Mouse (Mus musculus) ES-E14 (cell line): ENCODE measurements around the gene Sds. TPM values are rescaled to one million over a fixed set of nuclear protein-coding genes. Genes with fewer than 3 reads are reported as not detected.

Source experiments
- DNase-seq: peaks from one replicate; pipeline ENCODE4 v3.0.0-alpha.2; 2013; ENCODE audit warnings: low read depth, low spot score
- H3K27ac ChIP-seq: 2 replicates; pipeline ENCODE4 v1.5.1; 2012; ENCODE audit warnings: low read depth, mild to moderate bottlenecking, low read length, moderate library complexity, mixed read lengths; ENCODE audit not compliant: poor library complexity, insufficient read depth, severe bottlenecking
- H3K36me3 ChIP-seq: 2 replicates; pipeline ENCODE4 v1.6.1; 2012; ENCODE audit warnings: mild to moderate bottlenecking, low read length, moderate library complexity, mixed read lengths; ENCODE audit not compliant: control insufficient read depth, poor library complexity, insufficient read depth, severe bottlenecking
- H3K4me1 ChIP-seq, 2 experiments: fragments of 150-350 bp in 1 of 2; sonication (generic) in 1 of 2; 2 replicates each; pipeline ENCODE4 v1.6.1; 2012; ENCODE audit warnings: low read length in 2 of 2, mild to moderate bottlenecking in 1 of 2, mixed read lengths in 1 of 2; ENCODE audit not compliant: control insufficient read depth in 2 of 2, insufficient read depth in 2 of 2, poor library complexity in 1 of 2
- H3K4me3 ChIP-seq, 2 experiments: fragments of 150-350 bp in 1 of 2; sonication (generic) in 1 of 2; 2 replicates each; pipeline ENCODE4 v1.5.1; 2012; ENCODE audit warnings: low read length in 2 of 2, low read depth in 1 of 2, mild to moderate bottlenecking in 1 of 2, mixed read lengths in 1 of 2; ENCODE audit not compliant: insufficient read depth in 1 of 2, poor library complexity in 1 of 2, severe bottlenecking in 1 of 2
- H3K9ac ChIP-seq: 2 replicates; pipeline ENCODE4 v1.6.1; 2012; ENCODE audit warnings: low read depth, mild to moderate bottlenecking, low read length, mixed read lengths; ENCODE audit not compliant: poor library complexity, insufficient read depth, severe bottlenecking
- H3K9me3 ChIP-seq: fragments of 150-350 bp; sonication (generic); 2 replicates; pipeline ENCODE4 v1.6.1; 2012; ENCODE audit warnings: low read depth, mild to moderate bottlenecking, low read length; ENCODE audit not compliant: control insufficient read depth, insufficient read depth
- CHD2 ChIP-seq: IDR thresholded peaks from 2 replicates; pipeline ENCODE4 v1.6.1; 2014; ENCODE audit warnings: mild to moderate bottlenecking, low read depth, low read length, inconsistent platforms
- HCFC1 ChIP-seq: IDR thresholded peaks from 2 replicates; pipeline ENCODE4 v1.6.1; 2012; ENCODE audit warnings: low read length, inconsistent platforms, borderline replicate concordance; ENCODE audit not compliant: insufficient read depth
- MAFK ChIP-seq: IDR thresholded peaks from 2 replicates; pipeline ENCODE4 v1.6.1; 2014; ENCODE audit warnings: mild to moderate bottlenecking, low read depth, low read length, inconsistent platforms; ENCODE audit not compliant: insufficient read depth
- ZC3H11A ChIP-seq: IDR thresholded peaks from 2 replicates; pipeline ENCODE4 v1.6.1; 2012; ENCODE audit warnings: low read depth, mild to moderate bottlenecking, inconsistent platforms, low read length, borderline replicate concordance
- ZNF384 ChIP-seq: IDR thresholded peaks from 2 replicates; pipeline ENCODE4 v1.6.1; 2012; ENCODE audit warnings: low read depth, low read length, inconsistent platforms
- in situ Hi-C, 2 experiments: fragments of 600-800 bp; cut with MboI; formaldehyde crosslinking; loops; one replicate each; pipeline ENCODE4 v1.15.1; 2025; ENCODE audit warnings: low sequenced_read_pairs in 2 of 2, inconsistent platforms in 1 of 2; ENCODE audit not compliant: unreplicated experiment in 2 of 2
- total RNA-seq: library from RNA; depleted of rRNA; stranded (reverse); fragments of 300-350 nt; gene quantifications from 2 replicates; pipeline ENCODE4 v1.2.3, GENCODE M21; 2012

Sds gene
- total RNA-seq, 1 experiment, result 0.22 TPM

- DNase-seq, result no peak
- Histone ChIP-seq H3K36me3 (no peaks in the 10 kb centered on the region), H3K9ac (no peak overlapping the region), H3K27ac (no peak overlapping the region), H3K4me1 (peaks cover 0 to 13% of the 10 kb centered on the region in 2 experiments; a peak in 1 of 4 replicates), H3K4me3 (no peak overlapping the region), H3K9me3 (no peaks in the 10 kb centered on the region)
- in situ Hi-C loops, result loop anchor here (5.0 to 10.0 kb wide), 3 partner anchors 592 to 757 kb away; partner anchors contain the start of gene Tbx3 (in 2 of the 2)
- no peak for TF ChIP-seq CHD2
- no peak for TF ChIP-seq ZNF384
- TF ChIP-seq HCFC1, result no peak
- no peak for TF ChIP-seq ZC3H11A
- TF ChIP-seq MAFK, result no peak
Observed at GRCm38 (mm10) chr5:120429692-120430091, 46.6 kb upstream of the Sds start.

GRCm38 (mm10) chr5:120431001-120431583 lies 45.2 kb upstream of the Sds start:
- Histone ChIP-seq H3K4me1 (peaks cover 0 to 14% of the 10 kb centered on the region in 2 experiments; a peak in 1 of 4 replicates), H3K4me3 (no peak overlapping the region; a peak in 1 of 4 replicates), H3K9ac (no peak overlapping the region), H3K9me3 (no peaks in the 10 kb centered on the region), H3K36me3 (no peaks in the 10 kb centered on the region), H3K27ac (no peak overlapping the region)
- TF ChIP-seq ZNF384 (no peak), ZC3H11A (no peak), MAFK (no peak), HCFC1 (peak; percentile 62), CHD2 (no peak)
- DNase-seq, result no peak
- in situ Hi-C loops, result loop anchor here (5.0 to 10.0 kb wide), 3 partner anchors 594 to 759 kb away; partner anchors contain the start of gene Tbx3 (in 2 of the 2)

- in situ Hi-C loops, result loop anchor here (5.0 to 10.0 kb wide), 3 partner anchors 595 to 760 kb away; partner anchors contain the start of gene Tbx3 (in 2 of the 2)
- no peak within 1 kb of the TSS for H3K9ac ChIP-seq
- H3K36me3 ChIP-seq, result no peaks in the 10 kb centered on the region
- TF ChIP-seq ZC3H11A (no peak), MAFK (no peak), HCFC1 (no peak), ZNF384 (no peak), CHD2 (no peak)
- peaks cover 0 to 9% of the 10 kb centered on the region in 2 experiments; a peak in 1 of 4 replicates for H3K4me1 ChIP-seq
- DNase-seq, result no peak
- H3K9me3 ChIP-seq, result no peaks in the 10 kb centered on the region
- peak within 1 kb of the TSS; percentile 23 to 56; a peak in 3 of 4 replicates for H3K4me3 ChIP-seq
- H3K27ac ChIP-seq, result no peak within 1 kb of the TSS
Observed at GRCm38 (mm10) chr5:120431649-120432485, 44.5 kb upstream of the Sds start, which contains the start of gene Lhx5. Lhx5 (plus strand) TSS chr5:120431699.

- Histone ChIP-seq H3K9ac (no peak overlapping the region), H3K9me3 (no peaks in the 10 kb centered on the region), H3K27ac (no peak overlapping the region), H3K4me1 (peaks cover 0 to 6% of the 10 kb centered on the region in 2 experiments; a peak in 1 of 4 replicates), H3K36me3 (no peaks in the 10 kb centered on the region), H3K4me3 (no peak overlapping the region)
- no peak for TF ChIP-seq CHD2
- TF ChIP-seq MAFK, result no peak
- in situ Hi-C loops, result loop anchor here (5.0 to 10.0 kb wide), 3 partner anchors 595 to 760 kb away; partner anchors contain the start of gene Tbx3 (in 2 of the 2)
- DNase-seq, result no peak
Observed at GRCm38 (mm10) chr5:120432486-120433015, 43.8 kb upstream of the Sds start.
